Mouse (Mus musculus) ZHBTc4 (cell line): ENCODE data around the gene Racgap1.

Source experiments
- DNase-seq: peaks from one replicate; pipeline ENCODE4 v3.0.0-alpha.2; 2011; ENCODE audit warnings: low read depth, low spot score

The Racgap1 gene

DNA sequence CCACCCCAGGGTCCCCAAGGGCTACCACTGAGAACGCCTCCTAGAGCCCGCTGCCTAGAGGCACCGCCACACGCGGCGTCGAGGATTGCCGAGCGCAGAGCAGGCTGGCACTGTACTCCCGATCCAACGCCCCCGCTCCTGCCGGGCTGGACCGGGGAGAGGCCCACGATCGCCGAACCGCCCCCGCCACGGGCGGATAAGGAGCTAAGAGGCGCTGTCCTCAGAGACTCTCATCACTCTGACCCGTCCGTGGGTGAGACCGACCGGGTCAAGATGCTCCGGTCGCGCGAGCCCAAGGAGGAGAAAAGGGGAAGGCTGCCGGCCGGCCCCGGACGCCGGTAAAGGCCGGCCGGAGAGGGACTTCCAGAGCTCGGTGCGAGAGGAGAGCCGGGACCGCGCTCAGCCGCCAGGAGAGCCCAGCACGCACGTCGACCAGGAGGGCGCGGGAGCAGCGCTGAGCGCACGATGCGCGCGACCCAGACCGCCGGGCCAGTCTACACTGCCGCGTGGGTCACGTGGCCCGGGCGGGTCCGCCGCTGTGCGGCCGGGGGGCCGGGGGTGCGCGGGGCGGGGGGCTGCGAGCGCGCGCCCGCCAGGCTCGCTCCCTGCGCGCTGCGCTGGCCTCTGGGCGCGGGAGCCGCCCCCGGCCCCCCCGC lies 60.9 kb downstream of the Racgap1 start, which contains the start of gene Aqp5:
Gene Aqp5 (plus strand): TSS at position 354 of the 656 bp plus-strand sequence.
- DNase-seq: peak; percentile 66

DNA sequence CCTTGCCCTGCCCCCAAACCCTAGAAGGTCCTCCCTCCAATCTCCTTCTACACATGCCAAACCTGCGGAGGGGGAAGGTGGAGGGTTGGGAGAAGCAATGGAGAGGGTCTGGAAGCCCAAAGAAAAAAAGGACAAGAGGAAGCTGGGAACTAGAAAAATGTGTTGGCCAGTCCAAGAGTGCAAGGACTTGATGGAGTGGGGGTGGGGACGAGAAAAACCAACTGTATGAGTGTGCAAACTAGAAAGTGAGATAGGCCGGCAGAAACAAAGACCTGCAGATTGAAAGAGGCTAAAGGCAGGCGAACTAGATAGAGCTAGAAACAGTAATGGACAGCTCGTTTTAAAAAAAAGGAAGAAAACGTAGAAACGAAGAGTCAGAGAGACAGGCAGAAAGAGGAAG lies 61.8 kb downstream of the Racgap1 start:
- DNase-seq: no peak

DNA sequence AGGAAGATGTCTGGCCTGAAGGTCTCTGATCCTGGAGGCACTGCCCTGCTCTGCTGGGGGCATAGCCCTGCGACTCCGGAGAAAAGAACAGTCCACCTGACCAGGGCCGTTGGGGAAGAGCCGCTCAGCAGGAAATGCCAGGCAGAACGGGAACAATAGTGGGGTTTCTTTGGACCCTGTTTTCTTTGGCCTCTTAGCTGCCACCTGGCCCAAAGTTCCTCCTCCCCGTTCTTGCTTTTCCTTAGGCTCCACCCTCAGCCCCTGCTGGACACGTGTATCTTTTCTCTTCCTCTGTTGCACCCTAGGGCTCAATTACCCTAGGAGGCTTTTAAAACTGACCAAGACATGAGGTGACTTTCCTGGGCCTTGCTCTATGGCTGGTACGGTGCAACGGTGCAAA lies 62.2 kb downstream of the Racgap1 start:
- no peak for DNase-seq

DNA sequence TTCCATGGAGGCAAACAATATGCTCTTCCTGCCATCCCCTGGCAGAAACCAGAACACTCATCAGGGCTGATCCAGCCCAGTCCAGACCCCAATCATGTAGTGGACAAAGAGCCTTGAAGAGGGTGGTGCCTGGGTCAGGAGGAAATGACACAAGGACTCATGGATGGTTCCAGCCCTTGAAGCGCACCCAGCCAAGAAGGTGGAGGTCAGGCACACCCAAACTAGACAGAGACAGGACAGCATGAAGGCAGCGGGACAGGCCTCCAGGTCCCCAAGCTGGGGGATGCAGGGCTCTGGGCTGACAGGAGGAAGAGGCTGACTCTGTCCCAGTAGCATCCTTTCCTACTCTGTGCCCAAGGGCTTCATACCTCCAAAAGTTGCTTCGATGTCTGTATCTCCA lies 64.9 kb downstream of the Racgap1 start:
- DNase-seq: no peak

DNA sequence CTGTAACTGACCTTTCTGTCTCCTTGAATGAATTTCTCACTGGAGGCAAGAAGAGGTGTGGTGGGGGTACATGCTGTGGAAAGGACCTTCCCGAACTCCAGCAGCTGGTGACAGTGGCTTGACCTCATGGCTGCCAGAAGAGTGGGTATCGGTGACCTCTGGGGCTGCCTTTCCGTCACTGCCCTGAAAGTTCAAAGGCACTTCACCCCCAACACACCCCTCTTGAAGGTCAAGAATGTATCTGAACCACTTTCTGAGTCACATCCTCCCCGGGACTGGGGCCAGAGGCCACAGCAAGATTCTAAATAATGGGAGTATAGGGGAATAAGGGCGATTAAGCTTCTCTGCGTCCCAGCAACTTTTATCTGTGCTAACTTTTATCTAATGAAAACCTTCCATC lies 65.7 kb downstream of the Racgap1 start:
- DNase-seq: no peak

DNA sequence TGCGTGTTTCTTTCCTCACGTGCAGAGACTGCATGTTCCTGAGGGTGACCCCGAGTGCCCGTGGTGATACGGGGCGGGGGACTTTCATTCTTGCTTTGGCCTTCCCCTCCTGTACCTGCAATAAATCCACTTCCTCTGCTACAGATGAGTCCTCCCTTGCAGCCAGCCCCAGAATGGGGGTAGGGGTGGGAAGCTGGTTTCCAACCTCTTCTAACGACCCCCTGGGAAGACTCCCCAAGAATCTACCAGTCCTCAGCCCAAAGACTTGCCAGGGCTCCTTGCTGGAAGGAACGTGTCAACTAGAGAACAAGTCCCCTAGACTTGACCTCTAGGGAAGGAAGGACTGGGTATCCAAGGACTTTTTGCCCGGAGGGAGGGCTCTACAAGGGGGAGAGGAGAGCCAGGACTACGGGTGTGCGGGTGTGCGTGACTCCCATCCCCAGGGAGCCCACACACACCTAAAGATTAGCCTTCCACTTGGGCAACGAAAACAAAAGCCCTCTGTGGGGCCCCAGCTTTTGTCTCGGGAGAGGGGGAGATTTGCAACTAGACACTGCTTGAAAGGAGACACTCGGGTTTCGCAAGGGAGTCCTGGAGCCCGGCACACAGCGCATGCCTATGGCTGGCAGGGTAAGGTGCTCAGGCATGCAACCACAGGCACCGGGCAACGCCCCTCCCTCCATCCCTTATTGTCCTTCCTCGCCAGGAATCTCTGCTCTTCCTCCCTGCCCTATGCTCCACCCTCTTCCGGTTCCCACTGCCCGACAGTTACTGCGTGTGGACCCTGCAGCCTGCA lies 66.9 kb downstream of the Racgap1 start:
- peak; percentile 76 for DNase-seq

DNA sequence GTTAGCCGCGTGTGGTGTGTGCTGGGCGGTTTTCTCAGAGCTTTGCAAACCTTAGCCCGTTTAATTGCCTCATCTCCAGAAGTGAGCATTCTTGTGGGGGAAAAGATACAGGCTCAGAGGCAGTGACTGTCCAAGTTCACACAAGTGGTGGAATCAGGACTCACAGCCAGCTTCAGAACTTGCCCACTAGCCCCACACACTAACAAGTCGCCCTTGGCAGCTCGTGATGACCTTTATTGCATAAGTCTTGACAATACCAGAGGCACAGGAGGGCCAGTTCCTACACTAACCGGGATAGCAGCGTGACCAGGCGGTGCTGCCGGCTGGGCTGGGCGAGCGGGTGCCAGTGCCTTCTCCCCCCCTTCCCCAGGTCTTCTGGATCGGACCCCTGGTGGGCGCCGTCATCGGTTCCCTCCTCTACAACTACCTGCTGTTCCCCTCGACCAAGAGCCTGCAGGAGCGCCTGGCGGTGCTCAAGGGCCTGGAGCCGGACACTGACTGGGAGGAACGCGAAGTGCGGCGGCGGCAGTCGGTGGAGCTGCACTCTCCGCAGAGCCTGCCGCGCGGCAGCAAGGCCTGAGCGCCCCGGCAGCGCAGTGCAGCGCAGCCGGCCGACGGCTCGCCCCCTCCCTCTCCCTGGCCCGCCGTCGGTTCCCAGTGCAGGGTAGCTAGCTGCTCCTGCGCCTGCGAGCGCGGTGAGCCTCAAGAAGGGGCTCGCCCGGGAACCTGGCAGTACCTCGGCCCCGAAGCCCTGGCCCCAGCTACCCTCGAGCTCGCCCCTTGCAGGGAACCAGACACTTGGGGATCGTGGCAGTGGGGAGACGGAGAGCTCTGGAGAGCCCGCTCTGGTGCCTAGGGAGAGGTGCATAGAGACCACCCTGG lies 67.8 kb downstream of the Racgap1 start:
- DNase-seq: peak; percentile 76

DNA sequence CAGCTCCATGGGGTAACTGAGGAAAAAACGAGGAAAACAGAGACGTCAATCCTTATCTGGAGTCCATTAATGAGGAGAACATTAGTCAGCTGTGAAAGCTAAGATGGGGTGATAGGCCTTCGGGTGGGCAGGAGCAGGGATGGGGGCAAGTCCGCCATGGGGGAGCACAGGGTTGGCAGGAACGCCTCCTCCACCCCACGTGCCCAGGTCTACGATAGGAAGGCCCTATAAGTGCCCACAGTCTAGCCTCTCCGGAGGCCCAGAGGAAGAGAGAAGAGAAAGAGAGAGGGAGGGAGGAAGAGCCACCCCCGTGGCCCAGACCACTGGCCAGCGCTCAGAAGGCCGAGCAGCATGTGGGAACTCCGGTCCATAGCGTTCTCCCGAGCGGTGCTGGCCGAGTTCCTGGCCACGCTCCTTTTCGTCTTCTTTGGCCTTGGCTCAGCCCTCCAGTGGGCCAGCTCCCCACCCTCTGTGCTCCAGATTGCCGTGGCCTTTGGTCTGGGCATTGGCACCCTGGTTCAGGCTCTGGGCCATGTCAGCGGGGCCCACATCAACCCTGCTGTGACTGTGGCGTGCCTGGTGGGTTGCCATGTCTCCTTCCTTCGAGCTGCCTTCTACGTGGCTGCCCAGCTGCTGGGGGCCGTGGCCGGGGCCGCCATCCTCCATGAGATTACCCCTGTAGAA lies 72.5 kb downstream of the Racgap1 start, which contains the start of gene Aqp2:
Gene Aqp2 (plus strand): TSS at position 254 of the 684 bp plus-strand sequence.
- no peak for DNase-seq
